Mouse (Mus musculus) thymus, adult 2 months (tissue): Measurements from ENCODE around the gene Glis2.

Source experiments
- CTCF ChIP-seq: fragments of 200-500 bp; IDR thresholded peaks from 2 replicates; pipeline ENCODE4 v1.5.1; 2012; ENCODE audit warnings: mild to moderate bottlenecking, control low read depth, low read length, moderate library complexity, borderline replicate concordance; ENCODE audit not compliant: control insufficient read depth, poor library complexity, insufficient read depth; ENCODE audit errors: extremely low read depth
- POLR2A ChIP-seq: fragments of 200-500 bp; IDR thresholded peaks from 2 replicates; pipeline ENCODE4 v1.6.1; 2012; ENCODE audit warnings: mild to moderate bottlenecking, low read length, control low read depth, moderate library complexity; ENCODE audit not compliant: control insufficient read depth, poor library complexity, insufficient read depth; ENCODE audit errors: extremely low read depth

- TF ChIP-seq POLR2A = no peak
- no peak for TF ChIP-seq CTCF
Observed at GRCm38 (mm10) chr16:4576873-4577272, 17.6 kb upstream of the Glis2 start.
